Mouse (Mus musculus) CH12.LX (cell line): ENCODE measurements around the gene Iqca. TPM values are rescaled to one million over a fixed set of nuclear protein-coding genes. Genes with fewer than 3 reads are reported as not detected.

Experiments used
- DNase-seq: peaks from one replicate; pipeline ENCODE4 v3.0.0-alpha.2; 2013; ENCODE audit errors: extremely low read depth
- H3K27ac ChIP-seq: 2 replicates; pipeline ENCODE4 v1.5.1; 2012; ENCODE audit warnings: low read depth, mild to moderate bottlenecking, control low read depth, moderate library complexity; ENCODE audit not compliant: insufficient read depth
- H3K27me3 ChIP-seq: replicated peaks from 2 replicates; pipeline ENCODE3; 2012; ENCODE audit warnings: inconsistent platforms
- H3K36me3 ChIP-seq, 2 experiments: replicated peaks in 1 of 2; 2 replicates each; pipeline versions ENCODE3 to v1.6.1; 2012; ENCODE audit warnings: inconsistent platforms in 1 of 2, low read length in 1 of 2, mild to moderate bottlenecking in 1 of 2, mixed read lengths in 1 of 2, moderate library complexity in 1 of 2; ENCODE audit not compliant: control insufficient read depth in 1 of 2, insufficient read depth in 1 of 2
- H3K4me1 ChIP-seq, 2 experiments: 2 replicates each; pipeline ENCODE4 v1.6.1; 2012; ENCODE audit warnings: inconsistent platforms in 1 of 2, moderate library complexity in 1 of 2; ENCODE audit not compliant: insufficient read depth in 2 of 2, control insufficient read depth in 1 of 2
- H3K4me2 ChIP-seq: 2 replicates; pipeline ENCODE4 v1.6.1; 2012; ENCODE audit warnings: low read depth, mild to moderate bottlenecking, control low read depth; ENCODE audit not compliant: poor library complexity, insufficient read depth, severe bottlenecking
- H3K4me3 ChIP-seq, 3 experiments: fragments of 150-350 bp in 1 of 3; sonication (generic) in 1 of 3; replicated peaks in 1 of 3; 2 replicates each; pipeline versions ENCODE3 to v1.5.1; 2011 to 2012; ENCODE audit warnings: low read depth in 2 of 3, low read length in 2 of 3, mild to moderate bottlenecking in 2 of 3, moderate library complexity in 2 of 3, control low read depth in 1 of 3, improper control_type of control experiment in 1 of 3, inconsistent platforms in 1 of 3, mixed read lengths in 1 of 3; ENCODE audit not compliant: poor library complexity in 1 of 3
- H3K79me2 ChIP-seq: replicated peaks from 2 replicates; pipeline ENCODE4 v1.6.1; 2012; ENCODE audit warnings: mild to moderate bottlenecking, moderate library complexity; ENCODE audit not compliant: control insufficient read depth, poor library complexity, insufficient read depth, severe bottlenecking; ENCODE audit errors: extremely low read depth
- H3K9ac ChIP-seq: 2 replicates; pipeline ENCODE4 v1.6.1; 2012; ENCODE audit warnings: low read depth, mild to moderate bottlenecking, control low read depth, moderate library complexity; ENCODE audit not compliant: insufficient read depth
- H3K9me3 ChIP-seq: replicated peaks from 2 replicates; pipeline ENCODE3; 2012; ENCODE audit warnings: low read length, inconsistent platforms, mixed read lengths
- ETS1 ChIP-seq: conservative IDR thresholded peaks from 2 replicates; pipeline ENCODE4 v1.6.1; 2012; ENCODE audit warnings: low read depth, mild to moderate bottlenecking, inconsistent platforms, low read length, improper control_type of control experiment, moderate library complexity
- GABPA ChIP-seq: IDR thresholded peaks from 2 replicates; pipeline ENCODE4 v1.6.1; 2012; ENCODE audit warnings: low read depth, low read length, improper control_type of control experiment, inconsistent platforms; ENCODE audit not compliant: insufficient replicate concordance
- HCFC1 ChIP-seq: IDR thresholded peaks from 2 replicates; pipeline ENCODE4 v1.6.1; 2012; ENCODE audit warnings: low read depth, mild to moderate bottlenecking, inconsistent platforms, low read length, improper control_type of control experiment
- IRF4 ChIP-seq: IDR thresholded peaks from 2 replicates; pipeline ENCODE4 v1.6.1; 2014; ENCODE audit warnings: low read depth, mild to moderate bottlenecking, inconsistent platforms, low read length, improper control_type of control experiment
- JUN ChIP-seq: IDR thresholded peaks from 2 replicates; pipeline ENCODE4 v1.6.1; 2011; ENCODE audit warnings: low read depth, mild to moderate bottlenecking, low read length, improper control_type of control experiment, moderate library complexity; ENCODE audit not compliant: insufficient read depth
- JUND ChIP-seq: conservative IDR thresholded peaks from 2 replicates; pipeline ENCODE4 v1.6.1; 2011; ENCODE audit warnings: low read depth, low read length, improper control_type of control experiment
- KAT2A ChIP-seq: IDR thresholded peaks from 2 replicates; pipeline ENCODE4 v1.6.1; 2012; ENCODE audit warnings: low read length, improper control_type of control experiment, inconsistent platforms; ENCODE audit not compliant: insufficient replicate concordance
- MAX ChIP-seq: IDR thresholded peaks from 2 replicates; pipeline ENCODE4 v1.6.1; 2011; ENCODE audit warnings: low read length, improper control_type of control experiment
- POLR2AphosphoS2 ChIP-seq: IDR thresholded peaks from 2 replicates; pipeline ENCODE4 v1.6.1; 2011; ENCODE audit warnings: low read depth, low read length, improper control_type of control experiment
- RAD21 ChIP-seq: IDR thresholded peaks from 2 replicates; pipeline ENCODE4 v1.6.1; 2011; ENCODE audit warnings: low read depth, mild to moderate bottlenecking, low read length, improper control_type of control experiment, moderate library complexity
- TBP ChIP-seq: conservative IDR thresholded peaks from 2 replicates; pipeline ENCODE4 v1.6.1; 2011; ENCODE audit warnings: low read depth, low read length, improper control_type of control experiment
- ZKSCAN1 ChIP-seq: IDR thresholded peaks from 2 replicates; pipeline ENCODE4 v1.6.1; 2012; ENCODE audit warnings: low read depth, inconsistent platforms, low read length, improper control_type of control experiment, borderline replicate concordance
- dilution Hi-C: fragments of 300-500 bp; cut with MboI; formaldehyde crosslinking; loops from 2 replicates; pipeline ENCODE4 v1.14.3; 2020; ENCODE audit warnings: low sequenced_read_pairs; ENCODE audit not compliant: extremely low pct_unique_long_range_greater_than_20kb, extremely low pct_ligation_motif_present
- in situ Hi-C: fragments of 300-500 bp; cut with MboI; formaldehyde crosslinking; loops from 3 replicates; pipeline ENCODE4 v1.14.3; 2019; ENCODE audit warnings: low sequenced_read_pairs, low pct_ligation_motif_present, low pct_unique_long_range_greater_than_20kb, mixed read lengths
- polyA plus RNA-seq: library from polyadenylated mRNA; unstranded; fragments of >175 nt; gene quantifications from 2 replicates; pipeline ENCODE4 v1.2.1, GENCODE M21; 2012; ENCODE audit warnings: low read depth; ENCODE audit not compliant: insufficient read length
- total RNA-seq, 2 experiments: library from RNA; depleted of rRNA; stranded (reverse); fragments of 300-350 nt in 1 of 2; fragments of >200 nt in 1 of 2; gene quantifications; 2 replicates each; pipeline ENCODE4 v1.2.3; 2012 to 2014

Iqca gene
- total and polyA plus RNA-seq, 3 experiments, result 0.19 TPM; not detected in 2

- H3K27ac ChIP-seq, result no peak overlapping the region
- no peak overlapping the region for H3K9ac ChIP-seq
- dilution Hi-C loops, result no loop called here
- H3K79me2 ChIP-seq, result peaks cover 15% of the 10 kb centered on the region
- in situ Hi-C loops, result loop anchor here (5.0 to 10.0 kb wide), 3 partner anchors 36 to 394 kb away; no protein-coding TSS in a partner anchor
- no peaks in the 10 kb centered on the region for H3K27me3 ChIP-seq
- DNase-seq, result no peak
- H3K9me3 ChIP-seq, result no peaks in the 10 kb centered on the region
- no peaks in the 10 kb centered on the region for H3K36me3 ChIP-seq
- no peak overlapping the region for H3K4me2 ChIP-seq
- H3K4me1 ChIP-seq, result peaks cover 8 to 39% of the 10 kb centered on the region in 2 experiments; a peak in 3 of 4 replicates
- no peak overlapping the region for H3K4me3 ChIP-seq
- TF ChIP-seq IRF4, result no peak
- no peak for TF ChIP-seq KAT2A
- no peak for TF ChIP-seq ETS1
These were observed 48.0 kb upstream of the Iqca start for GRCm38 (mm10) chr1:90201246-90201645.

DNA sequence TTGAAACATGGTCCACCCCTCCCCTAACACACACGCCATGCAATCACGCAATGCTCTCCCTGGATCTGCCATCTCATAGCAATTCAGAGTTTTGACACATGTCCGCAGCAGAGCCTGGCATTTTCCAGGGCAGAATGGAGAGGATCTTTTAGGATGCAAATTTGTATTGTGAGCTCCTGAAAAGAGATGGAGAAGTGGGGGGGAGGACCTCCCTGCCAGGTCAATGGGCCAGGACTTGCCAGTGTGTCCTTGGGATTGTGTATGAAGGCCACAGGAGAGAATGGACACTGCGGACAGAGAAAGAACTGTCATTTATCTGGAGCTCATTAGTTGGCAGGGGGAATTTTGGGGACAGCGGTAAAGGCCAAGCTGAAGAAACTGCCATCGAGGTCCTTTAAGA is 35.8 kb upstream of the Iqca start:
- no peak overlapping the region for H3K27ac ChIP-seq
- TF ChIP-seq RAD21, result no peak
- TF ChIP-seq POLR2AphosphoS2, result no peak
- no peak for TF ChIP-seq TBP
- TF ChIP-seq JUN, result no peak
- no peak overlapping the region for H3K4me2 ChIP-seq
- no peaks in the 10 kb centered on the region for H3K36me3 ChIP-seq
- H3K4me3 ChIP-seq, result no peak overlapping the region
- no peaks in the 10 kb centered on the region for H3K79me2 ChIP-seq
- H3K4me1 ChIP-seq, result peaks cover 8 to 41% of the 10 kb centered on the region in 2 experiments
- in situ Hi-C loops (no loop called here), dilution Hi-C loops (no loop called here)
- peaks cover 5% of the 10 kb centered on the region for H3K9me3 ChIP-seq
- H3K27me3 ChIP-seq, result no peaks in the 10 kb centered on the region
- no peak for DNase-seq
- H3K9ac ChIP-seq, result no peak overlapping the region

DNA sequence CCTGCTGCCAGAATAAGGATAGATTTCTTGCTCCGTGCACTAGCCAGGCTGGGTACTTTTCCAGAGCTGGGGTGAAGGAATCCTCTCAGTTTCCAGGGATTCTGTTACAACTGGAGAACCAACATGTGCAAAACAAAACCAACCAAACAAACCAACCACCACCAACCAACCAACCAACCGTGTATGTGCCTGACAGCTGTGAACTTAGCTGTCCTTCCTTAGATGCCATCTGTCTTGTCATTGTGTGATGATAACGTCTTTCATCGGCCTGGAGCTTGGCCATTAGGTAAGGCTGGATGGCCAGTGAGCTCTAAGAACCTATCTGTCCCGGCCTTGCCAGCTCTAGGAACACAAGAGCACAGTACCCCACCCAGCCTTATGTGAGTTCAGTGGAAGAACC is 33.7 kb upstream of the Iqca start:
- no peak for DNase-seq
- no peaks in the 10 kb centered on the region for H3K79me2 ChIP-seq
- no peak overlapping the region for H3K9ac ChIP-seq
- no peaks in the 10 kb centered on the region for H3K36me3 ChIP-seq
- H3K4me1 ChIP-seq, result peaks cover 15 to 61% of the 10 kb centered on the region in 2 experiments
- no peak for TF ChIP-seq JUND
- no peak for TF ChIP-seq HCFC1
- TF ChIP-seq ZKSCAN1, result no peak
- no peak for TF ChIP-seq GABPA
- TF ChIP-seq IRF4, result no peak
- TF ChIP-seq MAX, result no peak
- no peak overlapping the region for H3K27ac ChIP-seq
- peaks cover 2% of the 10 kb centered on the region for H3K9me3 ChIP-seq
- in situ Hi-C loops, result no loop called here
- dilution Hi-C loops, result no loop called here
- no peak overlapping the region for H3K4me3 ChIP-seq
- H3K27me3 ChIP-seq, result no peaks in the 10 kb centered on the region
- H3K4me2 ChIP-seq, result no peak overlapping the region
